Mouse (Mus musculus) lung, postnatal 0 days (tissue): ENCODE measurements around the gene Polr3gl. TPM values are rescaled to one million over a fixed set of nuclear protein-coding genes. Genes with fewer than 3 reads are reported as not detected.
A peak's percentile ranks its signal among the peaks of the same experiment; 100 is the strongest.

ENCODE experiments used
- ATAC-seq: fragments of 200-750 bp; cut with Nextera tagmentation; 2 replicates; pipeline ENCODE4 v1.8.0; 2017; ENCODE audit warnings: moderate library complexity
- DNase-seq: peaks from one replicate; pipeline ENCODE4 v3.0.0-alpha.2; 2016; ENCODE audit warnings: low spot score
- H3K27ac ChIP-seq: fragments of 300-500 bp; sonication (generic); 2 replicates; pipeline ENCODE4 v1.5.1; 2014; ENCODE audit warnings: antibody characterized with exemption, mild to moderate bottlenecking, low read length, mixed read lengths
- H3K27me3 ChIP-seq: fragments of 300-500 bp; sonication (generic); replicated peaks from 2 replicates; pipeline ENCODE4 v1.6.1; 2014; ENCODE audit warnings: low read length, mixed read lengths; ENCODE audit not compliant: insufficient read depth
- H3K36me3 ChIP-seq: fragments of 300-500 bp; sonication (generic); 2 replicates; pipeline ENCODE4 v1.6.1; 2014; ENCODE audit warnings: low read length, mixed read lengths; ENCODE audit not compliant: insufficient read depth
- H3K4me1 ChIP-seq: fragments of 300-500 bp; sonication (generic); 2 replicates; pipeline ENCODE4 v1.6.1; 2014; ENCODE audit warnings: antibody characterized with exemption, low read depth, low read length, mixed read lengths; ENCODE audit not compliant: insufficient read depth
- H3K4me2 ChIP-seq: fragments of 300-500 bp; sonication (generic); replicated peaks from 2 replicates; pipeline ENCODE4 v1.6.1; 2014; ENCODE audit warnings: low read depth, mild to moderate bottlenecking, low read length, moderate library complexity, mixed read lengths
- H3K4me3 ChIP-seq: fragments of 300-500 bp; sonication (generic); 2 replicates; pipeline ENCODE4 v1.5.1; 2014; ENCODE audit warnings: low read depth, low read length
- H3K9ac ChIP-seq: fragments of 300-500 bp; sonication (generic); replicated peaks from 2 replicates; pipeline ENCODE4 v1.6.1; 2014; ENCODE audit warnings: low read depth, mild to moderate bottlenecking
- H3K9me3 ChIP-seq: fragments of 300-500 bp; sonication (generic); 2 replicates; pipeline ENCODE4 v1.6.1; 2016; ENCODE audit warnings: low read length, mixed read lengths
- CTCF ChIP-seq: IDR thresholded peaks from 2 replicates; pipeline ENCODE4 v1.5.1; 2016; ENCODE audit warnings: antibody characterized with exemption, mild to moderate bottlenecking
- EP300 ChIP-seq: IDR thresholded peaks from 2 replicates; pipeline ENCODE4 v1.6.1; 2016; ENCODE audit warnings: antibody characterized with exemption, mild to moderate bottlenecking, control low read depth
- WGBS: fragments of 180-500 bp; shearing (Covaris S2); extraction: QIAGEN DNeasy Blood & Tissue Kit; methylation state at CpG from one replicate; pipeline ENCODE4 v1.1.7; 2014; 5-methylcytosine and 5-hydroxymethylcytosine counted together
- polyA plus RNA-seq: library from polyadenylated mRNA; unstranded; fragments of >200 nt; fragmentation: Nextera tagmentation; extraction: Ambion mirVana; gene quantifications from 2 replicates; pipeline ENCODE4 v1.2.1, GENCODE M21; 2015

Gene Polr3gl
- polyA plus RNA-seq, 1 experiment from 2014 or later = 36.7 TPM

DNA sequence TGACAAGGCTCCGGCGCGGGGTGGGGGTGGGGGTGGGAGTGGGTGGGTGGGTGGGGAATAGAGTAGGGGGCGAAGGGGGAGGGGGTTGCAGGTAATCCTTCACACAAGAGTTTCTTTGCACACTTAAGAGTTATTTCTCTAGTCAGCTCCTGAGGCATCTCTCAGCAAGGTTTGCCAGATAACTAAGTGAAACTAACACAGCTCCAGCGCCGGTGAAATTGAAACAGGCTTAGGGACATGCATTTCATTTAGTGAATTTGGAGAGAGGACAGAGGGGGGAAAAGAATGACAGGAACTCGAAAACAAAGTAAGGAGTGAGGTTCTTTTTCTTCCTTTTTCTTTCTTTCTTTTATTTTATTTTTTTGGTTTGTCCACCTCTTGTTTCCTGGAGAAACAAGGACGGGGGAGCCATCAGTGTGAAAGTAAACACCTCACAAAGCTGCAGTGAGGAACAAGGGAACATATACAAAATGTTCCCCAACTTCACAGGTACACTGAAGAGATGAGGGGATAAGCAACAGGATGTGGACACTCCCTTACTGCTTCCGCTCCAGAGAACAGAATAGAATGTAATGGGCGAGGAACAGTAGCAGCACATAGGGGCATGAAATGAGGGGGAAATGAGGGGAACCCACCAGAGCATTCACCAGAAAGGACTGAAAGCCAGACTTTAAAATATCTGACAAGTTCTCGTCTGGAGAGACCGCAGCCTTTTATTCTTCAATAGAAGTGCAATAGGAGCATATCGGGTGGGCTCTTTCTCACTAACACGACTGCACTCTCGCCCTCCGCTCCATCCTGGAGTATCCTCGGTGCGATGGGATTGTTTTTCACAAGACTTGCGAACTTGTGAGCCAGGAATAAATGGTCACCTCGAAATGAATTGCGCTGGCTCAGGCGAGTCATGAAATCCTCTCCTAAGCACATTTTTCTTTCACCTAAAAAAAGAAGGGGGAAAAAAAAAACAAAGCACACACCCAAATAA is 37.0 kb downstream of the Polr3gl start:
- Histone ChIP-seq H3K4me3 (peak overlapping the region; percentile 90), H3K9me3 (no peaks in the 10 kb centered on the region), H3K27ac (peak overlapping the region; percentile 99), H3K36me3 (peaks cover 29% of the 10 kb centered on the region), H3K4me2 (peak overlapping the region; percentile 82), H3K9ac (peak overlapping the region; percentile 86), H3K4me1 (peaks cover 15% of the 10 kb centered on the region; the same call in 1 of the 2 replicates), H3K27me3 (no peaks in the 10 kb centered on the region)
- TF ChIP-seq CTCF (no peak), EP300 (peak; percentile 98)
- WGBS = 4% methylated on average over 22 of the region's 22 CpGs
- peak; percentile 85 for DNase-seq
- peak; percentile 15 for ATAC-seq

DNA sequence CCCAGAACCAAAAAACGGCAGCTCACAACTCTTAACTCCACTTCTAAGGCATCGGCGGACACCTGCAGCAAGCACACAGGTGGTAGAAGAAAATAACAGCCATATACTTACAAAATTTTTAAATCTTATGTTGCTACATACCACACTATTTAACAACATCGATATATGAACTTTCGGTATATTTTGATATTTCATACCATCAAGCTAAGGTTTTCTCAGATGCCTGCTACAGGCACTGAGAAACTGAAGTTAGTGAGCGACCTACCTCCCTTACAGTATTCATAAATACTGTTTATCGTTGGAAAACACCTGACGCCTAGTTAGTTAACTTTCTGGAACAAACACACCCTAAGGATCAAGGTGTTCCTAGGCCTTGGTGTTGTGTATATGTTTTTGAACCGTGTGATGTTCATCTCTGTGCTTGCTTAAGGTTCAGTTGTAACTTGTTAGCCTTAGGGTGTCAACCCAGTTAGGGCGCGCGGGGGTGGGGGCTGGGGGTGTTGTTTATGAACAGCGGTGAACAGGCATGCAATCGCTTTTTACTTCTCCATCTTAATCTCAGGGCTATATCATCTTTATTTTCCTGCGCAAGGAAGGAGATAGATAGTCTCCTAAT is 37.9 kb downstream of the Polr3gl start:
- H3K9me3 ChIP-seq = no peaks in the 10 kb centered on the region
- peak overlapping the region; percentile 90 for H3K4me3 ChIP-seq
- H3K36me3 ChIP-seq = peaks cover 24% of the 10 kb centered on the region
- H3K27ac ChIP-seq = peak overlapping the region; percentile 99
- H3K4me2 ChIP-seq = peak overlapping the region; percentile 82
- DNase-seq (no peak), ATAC-seq (no peak)
- H3K4me1 ChIP-seq = peaks cover 20% of the 10 kb centered on the region; the same call in 1 of the 2 replicates
- 60% methylated on average over 15 of the region's 15 CpGs for whole genome bisulfite sequencing
- no peaks in the 10 kb centered on the region for H3K27me3 ChIP-seq
- TF ChIP-seq EP300 (no peak), CTCF (no peak)
- peak overlapping the region; percentile 86 for H3K9ac ChIP-seq

DNA sequence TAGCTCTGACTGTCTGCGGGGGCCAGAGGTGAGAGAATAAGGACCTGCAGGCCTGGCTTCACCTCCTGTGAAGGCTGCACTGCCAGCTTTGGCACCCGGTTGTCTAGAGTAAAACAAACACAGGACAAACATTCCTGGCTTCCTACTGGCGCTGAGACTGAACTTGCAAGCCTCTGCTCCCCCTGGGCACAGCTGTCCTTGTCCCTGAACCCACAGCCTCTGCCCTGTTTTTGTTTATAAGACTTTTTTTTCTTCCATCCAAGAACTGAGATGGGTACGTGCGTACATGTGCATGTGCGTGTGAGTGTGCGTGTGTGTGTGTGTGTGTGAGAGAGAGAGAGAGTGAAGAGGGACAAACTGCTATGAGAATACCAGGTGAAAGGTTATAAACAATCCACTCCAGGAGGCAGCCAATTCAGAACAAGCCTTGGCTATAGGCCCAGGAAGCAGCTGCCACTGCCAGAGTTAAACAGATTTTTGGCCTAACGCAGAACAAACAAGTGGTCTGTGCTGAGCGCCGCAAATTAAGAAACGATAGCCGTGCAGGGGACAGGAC is 38.9 kb downstream of the Polr3gl start:
- Histone ChIP-seq H3K4me1 (peaks cover 24% of the 10 kb centered on the region; the same call in 1 of the 2 replicates), H3K36me3 (peaks cover 15% of the 10 kb centered on the region), H3K4me3 (peak overlapping the region; percentile 90; the same call in 1 of the 2 replicates), H3K9ac (peak overlapping the region; percentile 86), H3K9me3 (no peaks in the 10 kb centered on the region), H3K27me3 (no peaks in the 10 kb centered on the region), H3K27ac (peak overlapping the region; percentile 99), H3K4me2 (peak overlapping the region; percentile 82)
- DNase-seq = peak; percentile 97
- ATAC-seq = peak; percentile 51
- no peak for TF ChIP-seq CTCF
- peak; percentile 100 for TF ChIP-seq EP300
- WGBS = 6% methylated on average over 12 of the region's 12 CpGs

DNA sequence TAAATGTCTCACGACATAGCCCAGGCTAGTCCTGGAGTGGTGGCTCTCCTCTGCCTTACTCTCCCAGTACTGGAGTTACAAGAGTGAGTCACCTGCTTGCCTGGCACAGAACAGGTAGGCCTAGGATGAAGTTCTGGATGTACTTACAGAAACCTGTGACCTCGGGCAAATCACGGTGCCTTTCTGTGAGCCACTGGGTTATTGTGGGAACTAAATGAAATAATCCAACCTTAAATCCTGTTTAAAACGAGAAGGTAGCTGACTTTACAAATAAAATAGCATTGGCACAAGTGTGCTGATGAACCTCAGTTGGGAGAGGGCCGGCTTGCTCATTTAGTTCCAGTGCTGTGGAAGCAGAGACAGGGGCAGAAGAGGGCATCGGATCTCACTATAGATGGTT is 39.7 kb downstream of the Polr3gl start:
- no peak for DNase-seq
- no peak for ATAC-seq
- Histone ChIP-seq H3K36me3 (peaks cover 7% of the 10 kb centered on the region), H3K4me3 (no peak overlapping the region), H3K27ac (peak overlapping the region; percentile 99), H3K9ac (no peak overlapping the region), H3K9me3 (no peaks in the 10 kb centered on the region), H3K27me3 (no peaks in the 10 kb centered on the region), H3K4me2 (no peak overlapping the region), H3K4me1 (peaks cover 24% of the 10 kb centered on the region; the same call in 1 of the 2 replicates)
- no peak for TF ChIP-seq CTCF
- TF ChIP-seq EP300 = peak; percentile 13; the same call in 1 of the 2 replicates
- 68% methylated on average over 6 of the region's 6 CpGs for WGBS

- Histone ChIP-seq H3K4me2 (no peak overlapping the region), H3K36me3 (0 out of 2 replicates have a peak, but pooled peaks cover under 1% of the 10 kb centered on the region), H3K27me3 (no peaks in the 10 kb centered on the region), H3K27ac (peak overlapping the region; percentile 6; the same call in 1 of the 2 replicates), H3K9ac (no peak overlapping the region), H3K4me1 (peaks cover 24% of the 10 kb centered on the region; the same call in 1 of the 2 replicates), H3K9me3 (no peaks in the 10 kb centered on the region), H3K4me3 (no peak overlapping the region)
- WGBS = 67% methylated on average over 6 of the region's 6 CpGs
- ATAC-seq (no peak), DNase-seq (no peak)
- TF ChIP-seq CTCF (no peak), EP300 (no peak)
Observed at GRCm38 (mm10) chr3:96553601-96554000, 40.4 kb downstream of the Polr3gl start.
